Mouse (Mus musculus): ENCODE measurements around the gene Cds2.
A peak's percentile ranks its signal among the peaks of the same experiment; 100 is the strongest.
"Not testable (repeated sequence)": the region's sequence is repeated elsewhere in the genome, so short reads cannot be mapped to it uniquely, and the experiment has no call there.

Cds2 gene

GRCm38 (mm10) chr2:132265196-132265595 is 2.2 kb downstream of the Cds2 start:
- no peak for DNase-seq (ENCODE audit: low read depth, low spot score)

- no peak for DNase-seq (ENCODE audit: low read depth, low spot score)
Measured at GRCm38 (mm10) chr2:132266086-132266485, 3.1 kb downstream of the Cds2 start.

GRCm38 (mm10) chr2:132269217-132269616 is 6.3 kb downstream of the Cds2 start:
- no peak for DNase-seq (ENCODE audit: low read depth, low spot score)

GRCm38 (mm10) chr2:132270331-132270951 is 7.5 kb downstream of the Cds2 start:
- no peak for DNase-seq (ENCODE audit: low read depth, low spot score)

- no peak for DNase-seq (ENCODE audit: low read depth, low spot score)
Measured at GRCm38 (mm10) chr2:132272694-132273389, 9.9 kb downstream of the Cds2 start.

GRCm38 (mm10) chr2:132275527-132275926 is 12.6 kb downstream of the Cds2 start:
- no peak for DNase-seq (ENCODE audit: low read depth, low spot score)

GRCm38 (mm10) chr2:132276249-132276648 is 13.3 kb downstream of the Cds2 start:
- DNase-seq (ENCODE audit: low read depth, low spot score) = no peak

- no peak for DNase-seq (ENCODE audit: low read depth, low spot score)
Measured at GRCm38 (mm10) chr2:132278273-132278853, 15.4 kb downstream of the Cds2 start.

GRCm38 (mm10) chr2:132279336-132279882 is 16.5 kb downstream of the Cds2 start:
- peak; percentile 61 for DNase-seq (ENCODE audit: low read depth, low spot score)

GRCm38 (mm10) chr2:132279978-132280377 is 17.0 kb downstream of the Cds2 start:
- no peak for DNase-seq (ENCODE audit: low read depth, low spot score)

- DNase-seq (ENCODE audit: low read depth, low spot score) = no peak
Measured at GRCm38 (mm10) chr2:132280518-132281120, 17.7 kb downstream of the Cds2 start.

GRCm38 (mm10) chr2:132281560-132282452 is 18.9 kb downstream of the Cds2 start:
- DNase-seq (ENCODE audit: low read depth, low spot score) = no peak

GRCm38 (mm10) chr2:132282453-132283174 is 19.7 kb downstream of the Cds2 start:
- DNase-seq (ENCODE audit: low read depth, low spot score) = no peak

GRCm38 (mm10) chr2:132283236-132284070 is 20.5 kb downstream of the Cds2 start:
- DNase-seq (ENCODE audit: low read depth, low spot score) = no peak

GRCm38 (mm10) chr2:132284492-132285139 is 21.7 kb downstream of the Cds2 start:
- no peak for DNase-seq (ENCODE audit: low read depth, low spot score)

GRCm38 (mm10) chr2:132285722-132286121 is 22.8 kb downstream of the Cds2 start:
- not testable (repeated sequence) for DNase-seq (ENCODE audit: low read depth, low spot score)

- DNase-seq (ENCODE audit: low read depth, low spot score) = no peak
Measured at GRCm38 (mm10) chr2:132286376-132287076, 23.6 kb downstream of the Cds2 start.

- not testable (repeated sequence) for DNase-seq (ENCODE audit: low read depth, low spot score)
Measured at GRCm38 (mm10) chr2:132289213-132289612, 26.3 kb downstream of the Cds2 start.

Measured in retina, adult 2 months (tissue).